In genomic region chr6:115006948-115007347, GRCm38 (mm10) we compare ENCODE assay signal across 11 mouse cellular contexts. TPM values are rescaled to one million over a fixed set of nuclear protein-coding genes. Genes with fewer than 3 reads are reported as not detected.
DNase-seq lines count a peak whose midpoint lies in the region; ATAC-seq lines count a peak whose summit lies in the region.
"Had no signal": no experiment of that assay in that cellular context is flagged by ENCODE, and none has a peak within 500 bp of the region (broad histone marks: within the 10 kb centered on the region; RNA-seq: fewer than 3 reads in every experiment).

No protein-coding gene starts in this region.

- DNase-seq in ZHBTc4 (ENCODE audit: low read depth, low spot score): peak; percentile 51
- DNase-seq in liver, embryonic 13.5 days: no peak
- no peak for DNase-seq in spleen, adult 18-20 months
- DNase-seq in natural killer cell, adult 2 months (ENCODE audit: low spot score in 2 of 2): no peak
- DNase-seq in left cerebral cortex, postnatal 25 days (ENCODE audit: low spot score in 2 of 2): no peak
- DNase-seq: adrenal gland, postnatal 14 days; B cell, adult 2 months; kidney, adult 2 months had no signal

- no peaks in the 10 kb centered on the region for H3K27me3 ChIP-seq in forebrain, embryonic 12.5 days
- H3K27me3 ChIP-seq in forebrain, embryonic 15.5 days: no peaks in the 10 kb centered on the region
- no peaks in the 10 kb centered on the region for H3K27me3 ChIP-seq in heart, embryonic 11.5 days (ENCODE audit: control insufficient read depth, insufficient read depth, low read length)
- no peaks in the 10 kb centered on the region for H3K27me3 ChIP-seq in liver, embryonic 13.5 days

- peaks cover 10% of the 10 kb centered on the region for H3K4me1 ChIP-seq in forebrain, embryonic 12.5 days
- H3K4me1 ChIP-seq in forebrain, embryonic 15.5 days: no peaks in the 10 kb centered on the region; the same call in 1 of the 2 replicates
- peaks cover 9% of the 10 kb centered on the region for H3K4me1 ChIP-seq in heart, embryonic 11.5 days (ENCODE audit: control insufficient read depth, insufficient read depth, low read length)
- peaks cover 11% of the 10 kb centered on the region; the same call in 1 of the 2 replicates for H3K4me1 ChIP-seq in liver, embryonic 13.5 days (replicated peaks)

- ATAC-seq in forebrain, embryonic 12.5 days (ENCODE audit: low FRiP score): no peak
- ATAC-seq in forebrain, embryonic 15.5 days (replicated peaks): no peak
- no peak for ATAC-seq in heart, embryonic 11.5 days (replicated peaks; ENCODE audit: insufficient number of reproducible peaks, low FRiP score, low TSS enrichment)
- ATAC-seq in liver, embryonic 13.5 days (ENCODE audit: low read depth): 0 out of 2 replicates have a peak, but pooled peaks have one; percentile 45

- H3K9me3 ChIP-seq in forebrain, embryonic 12.5 days: no peaks in the 10 kb centered on the region
- no peaks in the 10 kb centered on the region for H3K9me3 ChIP-seq in forebrain, embryonic 15.5 days
- H3K9me3 ChIP-seq in heart, embryonic 11.5 days (replicated peaks; ENCODE audit: control insufficient read depth, low read length): no peaks in the 10 kb centered on the region
- no peaks in the 10 kb centered on the region for H3K9me3 ChIP-seq in liver, embryonic 13.5 days (replicated peaks)

- intact Hi-C loops in left cerebral cortex, postnatal 25 days (cut with DNase I): loop anchor here (1.0 to 2.0 kb wide), 3 partner anchors 36 to 284 kb away; no protein-coding TSS in a partner anchor

- peaks cover 29% of the 10 kb centered on the region for H3K36me3 ChIP-seq in forebrain, embryonic 12.5 days (replicated peaks)
- H3K36me3 ChIP-seq in forebrain, embryonic 15.5 days: peaks cover 3% of the 10 kb centered on the region
- H3K36me3 ChIP-seq in heart, embryonic 11.5 days (ENCODE audit: control insufficient read depth, insufficient read depth, low read length): peaks cover 6% of the 10 kb centered on the region; the same call in 1 of the 2 replicates
- peaks cover 28% of the 10 kb centered on the region for H3K36me3 ChIP-seq in liver, embryonic 13.5 days

- 43% methylated on average over 6 of the region's 6 CpGs for WGBS in forebrain, embryonic 12.5 days
- WGBS in forebrain, embryonic 15.5 days: 55% methylated on average over 6 of the region's 6 CpGs
- 40% methylated on average over 6 of the region's 6 CpGs for WGBS in heart, embryonic 11.5 days (ENCODE audit: insufficient replicate concordance)
- WGBS in liver, embryonic 13.5 days (ENCODE audit: insufficient replicate concordance): 53% methylated on average over 6 of the region's 6 CpGs

- 0 out of 2 replicates have a peak overlapping the region, but pooled peaks have one; percentile 29 for H3K9ac ChIP-seq in forebrain, embryonic 12.5 days
- no peak overlapping the region for H3K9ac ChIP-seq in forebrain, embryonic 15.5 days (replicated peaks)
- no peak overlapping the region for H3K9ac ChIP-seq in heart, embryonic 11.5 days (ENCODE audit: low read depth, low read length)
- H3K9ac ChIP-seq in liver, embryonic 13.5 days: no peak overlapping the region

- no peak overlapping the region for H3K4me2 ChIP-seq in forebrain, embryonic 12.5 days
- H3K4me2 ChIP-seq in forebrain, embryonic 15.5 days (replicated peaks): no peak overlapping the region
- H3K4me2 ChIP-seq in heart, embryonic 11.5 days: no peak overlapping the region
- no peak overlapping the region for H3K4me2 ChIP-seq in liver, embryonic 13.5 days

- H3K4me3 ChIP-seq in forebrain, embryonic 12.5 days (replicated peaks): no peak overlapping the region
- no peak overlapping the region for H3K4me3 ChIP-seq in forebrain, embryonic 15.5 days
- H3K4me3 ChIP-seq in heart, embryonic 11.5 days (ENCODE audit: low read depth, low read length): no peak overlapping the region
- no peak overlapping the region for H3K4me3 ChIP-seq in liver, embryonic 13.5 days (replicated peaks)

- 0 out of 2 replicates have a peak overlapping the region, but pooled peaks have one; percentile 13 for H3K27ac ChIP-seq in forebrain, embryonic 12.5 days
- H3K27ac ChIP-seq in forebrain, embryonic 15.5 days (replicated peaks): no peak overlapping the region
- 0 out of 2 replicates have a peak overlapping the region, but pooled peaks have one; percentile 7 for H3K27ac ChIP-seq in heart, embryonic 11.5 days (ENCODE audit: low read depth, low read length)
- H3K27ac ChIP-seq in liver, embryonic 13.5 days: no peak overlapping the region

RNA-seq across cellular contexts. Expression of gene Tamm41, which starts 30.7 kb away (rescaled TPM):
- 68.5 and 71.0 TPM in 2 replicates for polyA plus RNA-seq in forebrain, embryonic 12.5 days (2016; fragmentation: Nextera tagmentation; extraction: Ambion mirVana)
- 61.2 and 68.0 TPM in 2 replicates for polyA plus RNA-seq in forebrain, embryonic 15.5 days (2015; fragmentation: Nextera tagmentation; extraction: Ambion mirVana)
- polyA plus RNA-seq in heart, embryonic 11.5 days (2014; fragmentation: Nextera tagmentation; extraction: Ambion mirVana): 40.9 and 45.0 TPM in 2 replicates
- 40.8 and 41.9 TPM in 2 replicates for polyA plus RNA-seq in liver, embryonic 13.5 days (2015; fragmentation: Nextera tagmentation; extraction: Ambion mirVana)
- 10 to 100 TPM; 16.0 to 16.8 TPM for total RNA-seq in left cerebral cortex, postnatal 25 days (2021)

RNA-seq across cellular contexts. Expression of gene Vgll4, which starts 37.2 kb away (rescaled TPM):
- polyA plus RNA-seq in forebrain, embryonic 12.5 days (2016; fragmentation: Nextera tagmentation; extraction: Ambion mirVana): 91.2 and 96.1 TPM in 2 replicates
- polyA plus RNA-seq in forebrain, embryonic 15.5 days (2015; fragmentation: Nextera tagmentation; extraction: Ambion mirVana): 83.1 and 88.6 TPM in 2 replicates
- 49.1 and 51.6 TPM in 2 replicates for polyA plus RNA-seq in heart, embryonic 11.5 days (2014; fragmentation: Nextera tagmentation; extraction: Ambion mirVana)
- polyA plus RNA-seq in liver, embryonic 13.5 days (2015; fragmentation: Nextera tagmentation; extraction: Ambion mirVana): 13.9 and 14.6 TPM in 2 replicates
- total RNA-seq in left cerebral cortex, postnatal 25 days (2021): 10 to 100 TPM; 50.7 to 62.5 TPM

Comparison
In these comparisons a context has a peak if more than half of its experiments do, and no peak if none do; other contexts are left out.
1. H3K27ac ChIP-seq: peak in forebrain, embryonic 12.5 days (single experiment) and heart, embryonic 11.5 days (single experiment); none in forebrain, embryonic 15.5 days (single experiment) and liver, embryonic 13.5 days (single experiment).